Mouse (Mus musculus): Measurements from ENCODE around the gene Rtkn. TPM values are rescaled to one million over a fixed set of nuclear protein-coding genes. Genes with fewer than 3 reads are reported as not detected.

Rtkn gene
- polyA plus RNA-seq, 1 experiment from 2014 or later: 8.8 TPM

DNA sequence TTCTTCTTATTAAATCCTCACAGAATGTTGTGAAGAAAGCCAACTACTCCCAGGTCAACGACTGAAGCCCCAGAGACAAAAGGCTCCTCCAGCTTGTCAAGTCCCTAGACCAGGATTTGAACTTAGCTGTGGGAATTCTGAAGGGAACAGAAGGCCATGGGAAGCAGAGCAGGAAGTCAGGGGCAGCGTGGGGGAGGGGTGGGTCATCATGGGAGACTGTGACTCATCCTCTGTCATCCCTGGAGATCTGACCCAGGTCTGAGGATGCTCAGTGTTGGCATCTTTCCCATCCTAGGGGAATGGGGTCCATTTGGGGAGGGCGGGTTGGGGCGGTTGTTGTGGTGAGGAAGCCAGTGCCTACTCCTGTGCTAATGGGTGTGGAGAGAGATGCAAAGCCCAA is 6.4 kb downstream of the Rtkn start:
- no peak overlapping the region for H3K27ac ChIP-seq (replicated peaks; ENCODE audit: low read depth, low read length)
- H3K4me1 ChIP-seq (ENCODE audit: control insufficient read depth, insufficient read depth, low read length): peaks cover 26% of the 10 kb centered on the region
- WGBS: 32% methylated on average over 4 of the region's 4 CpGs
- DNase-seq (peak; percentile 19), ATAC-seq (ENCODE audit: low FRiP score, low TSS enrichment) (no peak)
- H3K4me3 ChIP-seq (replicated peaks; ENCODE audit: low read depth, low read length): no peak overlapping the region
- no peaks in the 10 kb centered on the region for H3K36me3 ChIP-seq (ENCODE audit: control insufficient read depth, insufficient read depth, low read length)
- H3K27me3 ChIP-seq (ENCODE audit: control insufficient read depth, insufficient read depth, low read length): peaks cover 5% of the 10 kb centered on the region; the same call in 1 of the 2 replicates
- no peaks in the 10 kb centered on the region for H3K9me3 ChIP-seq (ENCODE audit: control insufficient read depth, low read length)
- H3K4me2 ChIP-seq (ENCODE audit: low read length): peak overlapping the region; percentile 60
- H3K9ac ChIP-seq (replicated peaks; ENCODE audit: low read length): no peak overlapping the region

DNA sequence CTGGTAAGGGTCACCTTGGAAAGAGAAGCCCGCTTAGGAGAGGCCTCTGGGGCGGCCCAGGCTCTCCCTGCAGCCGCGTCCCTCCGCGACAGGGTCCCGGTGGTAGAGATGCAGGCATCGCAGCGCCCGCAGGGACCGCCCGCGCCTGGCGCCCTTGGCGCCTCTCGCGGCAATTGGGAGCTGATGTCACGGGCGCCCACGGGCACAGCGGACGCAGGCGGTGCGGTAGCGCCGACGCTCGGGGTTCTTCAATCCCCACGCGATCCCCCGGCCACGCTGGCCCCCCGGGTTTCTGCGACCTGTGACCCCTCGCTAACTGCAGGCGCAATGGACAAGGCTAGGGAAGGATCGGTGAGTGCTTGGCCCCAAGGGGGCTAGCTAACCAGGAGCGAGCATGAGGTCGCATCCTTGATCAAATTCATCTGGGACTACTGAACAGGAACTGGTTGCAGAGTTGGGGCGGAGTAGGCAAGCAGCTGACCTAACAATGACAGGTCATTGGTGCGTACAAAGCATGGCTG is 7.0 kb downstream of the Rtkn start:
- Histone ChIP-seq H3K27ac (replicated peaks; ENCODE audit: low read depth, low read length) (no peak overlapping the region), H3K4me3 (replicated peaks; ENCODE audit: low read depth, low read length) (peak overlapping the region; percentile 31), H3K4me2 (ENCODE audit: low read length) (peak overlapping the region; percentile 60), H3K27me3 (ENCODE audit: control insufficient read depth, insufficient read depth, low read length) (peaks cover 5% of the 10 kb centered on the region; the same call in 1 of the 2 replicates), H3K9ac (replicated peaks; ENCODE audit: low read length) (peak overlapping the region; percentile 55), H3K4me1 (ENCODE audit: control insufficient read depth, insufficient read depth, low read length) (peaks cover 20% of the 10 kb centered on the region), H3K9me3 (ENCODE audit: control insufficient read depth, low read length) (no peaks in the 10 kb centered on the region), H3K36me3 (ENCODE audit: control insufficient read depth, insufficient read depth, low read length) (no peaks in the 10 kb centered on the region)
- DNase-seq: peak; percentile 64
- no peak for ATAC-seq (ENCODE audit: low FRiP score, low TSS enrichment)
- 2% methylated on average over 41 of the region's 41 CpGs for WGBS

DNA sequence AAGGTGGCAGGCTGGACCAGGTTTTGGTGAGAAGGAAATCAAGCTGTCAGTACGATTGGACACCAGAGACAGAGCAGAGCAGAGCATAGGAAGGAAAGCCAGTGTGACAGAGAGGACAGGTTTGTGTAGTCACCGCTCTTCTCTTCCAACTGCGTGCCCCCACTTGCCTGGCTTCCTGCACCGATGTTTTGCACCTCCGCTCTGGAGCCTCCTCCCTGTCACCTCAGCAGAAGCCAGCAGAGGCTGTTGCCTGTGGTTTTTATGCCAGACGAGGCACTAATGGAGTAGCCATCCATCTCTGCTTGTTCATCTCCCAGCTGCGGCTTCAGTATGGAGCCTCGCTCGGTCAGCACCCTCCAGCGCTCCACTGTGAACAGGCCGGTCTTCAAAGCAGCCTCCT is 7.6 kb downstream of the Rtkn start:
- Histone ChIP-seq H3K36me3 (ENCODE audit: control insufficient read depth, insufficient read depth, low read length) (no peaks in the 10 kb centered on the region), H3K9me3 (ENCODE audit: control insufficient read depth, low read length) (no peaks in the 10 kb centered on the region), H3K4me3 (replicated peaks; ENCODE audit: low read depth, low read length) (no peak overlapping the region), H3K4me1 (ENCODE audit: control insufficient read depth, insufficient read depth, low read length) (peaks cover 14% of the 10 kb centered on the region), H3K4me2 (ENCODE audit: low read length) (peak overlapping the region; percentile 60), H3K27ac (replicated peaks; ENCODE audit: low read depth, low read length) (no peak overlapping the region), H3K27me3 (ENCODE audit: control insufficient read depth, insufficient read depth, low read length) (peaks cover 5% of the 10 kb centered on the region; the same call in 1 of the 2 replicates), H3K9ac (replicated peaks; ENCODE audit: low read length) (no peak overlapping the region)
- 55% methylated on average over 11 of the region's 11 CpGs for WGBS
- ATAC-seq (ENCODE audit: low FRiP score, low TSS enrichment) (no peak), DNase-seq (no peak)

DNA sequence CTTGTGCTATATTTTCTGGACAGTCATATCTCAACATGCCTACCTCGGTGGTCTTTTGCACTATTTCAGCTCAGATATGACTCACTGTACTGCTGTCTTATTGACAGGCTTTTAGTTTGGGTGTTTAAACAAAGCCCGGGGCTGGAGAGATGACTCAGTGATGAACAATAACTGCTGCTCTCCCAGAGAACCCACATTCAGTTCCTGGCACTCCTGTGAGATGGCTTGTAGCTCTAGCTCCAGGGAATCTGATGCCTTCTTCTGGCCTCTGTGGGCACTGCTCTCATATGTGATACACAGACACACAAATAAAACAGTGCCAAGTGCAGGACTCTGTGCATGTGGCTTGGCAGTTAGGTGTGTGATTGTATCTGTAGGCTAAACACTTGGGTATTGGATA is 9.9 kb downstream of the Rtkn start:
- H3K9ac ChIP-seq (replicated peaks; ENCODE audit: low read length): no peak overlapping the region
- no peak overlapping the region for H3K4me3 ChIP-seq (replicated peaks; ENCODE audit: low read depth, low read length)
- H3K4me2 ChIP-seq (ENCODE audit: low read length): no peak overlapping the region
- H3K9me3 ChIP-seq (ENCODE audit: control insufficient read depth, low read length): no peaks in the 10 kb centered on the region
- no peak overlapping the region for H3K27ac ChIP-seq (replicated peaks; ENCODE audit: low read depth, low read length)
- H3K27me3 ChIP-seq (ENCODE audit: control insufficient read depth, insufficient read depth, low read length): peaks cover 5% of the 10 kb centered on the region; the same call in 1 of the 2 replicates
- peaks cover 3% of the 10 kb centered on the region; the same call in 1 of the 2 replicates for H3K36me3 ChIP-seq (ENCODE audit: control insufficient read depth, insufficient read depth, low read length)
- DNase-seq: no peak
- WGBS: 85% methylated on average over 2 of the region's 2 CpGs
- H3K4me1 ChIP-seq (ENCODE audit: control insufficient read depth, insufficient read depth, low read length): peaks cover 5% of the 10 kb centered on the region; the same call in 1 of the 2 replicates
- ATAC-seq (ENCODE audit: low FRiP score, low TSS enrichment): no peak

DNA sequence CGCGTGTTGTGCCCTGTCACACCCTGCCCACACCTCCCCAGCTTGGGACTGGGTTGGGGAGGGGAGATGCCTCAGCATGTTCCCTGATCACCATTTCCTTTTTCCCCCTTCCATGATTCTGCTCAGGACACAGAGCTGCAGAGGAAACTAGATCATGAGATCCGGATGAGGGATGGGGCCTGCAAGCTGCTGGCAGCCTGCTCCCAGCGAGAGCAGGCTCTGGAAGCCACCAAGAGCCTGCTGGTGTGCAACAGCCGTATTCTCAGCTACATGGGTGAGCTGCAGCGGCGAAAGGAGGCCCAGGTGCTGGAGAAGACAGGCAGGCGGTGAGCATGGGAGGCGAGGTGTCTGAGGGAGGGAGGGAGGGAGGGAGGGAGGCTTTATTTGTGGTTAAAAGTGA is 10.5 kb downstream of the Rtkn start:
- Histone ChIP-seq H3K4me2 (ENCODE audit: low read length) (no peak overlapping the region), H3K9ac (replicated peaks; ENCODE audit: low read length) (no peak overlapping the region), H3K4me3 (replicated peaks; ENCODE audit: low read depth, low read length) (no peak overlapping the region), H3K27me3 (ENCODE audit: control insufficient read depth, insufficient read depth, low read length) (peaks cover 5% of the 10 kb centered on the region; the same call in 1 of the 2 replicates), H3K27ac (replicated peaks; ENCODE audit: low read depth, low read length) (no peak overlapping the region), H3K9me3 (ENCODE audit: control insufficient read depth, low read length) (no peaks in the 10 kb centered on the region), H3K4me1 (ENCODE audit: control insufficient read depth, insufficient read depth, low read length) (peaks cover 5% of the 10 kb centered on the region; the same call in 1 of the 2 replicates), H3K36me3 (ENCODE audit: control insufficient read depth, insufficient read depth, low read length) (peaks cover 3% of the 10 kb centered on the region; the same call in 1 of the 2 replicates)
- ATAC-seq (ENCODE audit: low FRiP score, low TSS enrichment): no peak
- no peak for DNase-seq
- 81% methylated on average over 9 of the region's 9 CpGs for WGBS

DNA sequence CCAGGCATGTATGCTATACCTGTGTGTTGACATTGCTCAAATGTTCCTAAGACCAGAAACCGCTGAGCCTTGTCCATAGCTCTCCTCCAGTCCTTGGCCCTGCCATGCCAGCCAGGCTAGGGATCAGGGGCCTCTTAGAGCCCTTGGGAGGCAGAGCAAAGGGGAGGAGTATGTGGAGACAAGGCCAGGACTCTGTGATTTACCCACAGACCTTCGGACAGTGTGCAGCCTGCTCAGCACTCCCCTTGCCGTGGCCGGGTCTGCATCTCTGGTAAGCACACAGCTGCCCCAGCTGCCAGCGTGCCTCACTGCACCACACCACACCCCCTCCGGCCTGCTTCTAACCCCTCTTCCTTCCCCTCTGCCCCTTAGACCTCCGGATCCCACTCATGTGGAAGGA is 12.0 kb downstream of the Rtkn start:
- 54% methylated on average over 7 of the region's 7 CpGs for WGBS
- ATAC-seq (ENCODE audit: low FRiP score, low TSS enrichment) (no peak), DNase-seq (no peak)
- Histone ChIP-seq H3K36me3 (ENCODE audit: control insufficient read depth, insufficient read depth, low read length) (peaks cover 7% of the 10 kb centered on the region), H3K9me3 (ENCODE audit: control insufficient read depth, low read length) (no peaks in the 10 kb centered on the region), H3K9ac (replicated peaks; ENCODE audit: low read length) (no peak overlapping the region), H3K4me2 (ENCODE audit: low read length) (no peak overlapping the region), H3K27ac (replicated peaks; ENCODE audit: low read depth, low read length) (no peak overlapping the region), H3K27me3 (ENCODE audit: control insufficient read depth, insufficient read depth, low read length) (no peaks in the 10 kb centered on the region), H3K4me1 (ENCODE audit: control insufficient read depth, insufficient read depth, low read length) (peaks cover under 1% of the 10 kb centered on the region; the same call in 1 of the 2 replicates), H3K4me3 (replicated peaks; ENCODE audit: low read depth, low read length) (no peak overlapping the region)

DNA sequence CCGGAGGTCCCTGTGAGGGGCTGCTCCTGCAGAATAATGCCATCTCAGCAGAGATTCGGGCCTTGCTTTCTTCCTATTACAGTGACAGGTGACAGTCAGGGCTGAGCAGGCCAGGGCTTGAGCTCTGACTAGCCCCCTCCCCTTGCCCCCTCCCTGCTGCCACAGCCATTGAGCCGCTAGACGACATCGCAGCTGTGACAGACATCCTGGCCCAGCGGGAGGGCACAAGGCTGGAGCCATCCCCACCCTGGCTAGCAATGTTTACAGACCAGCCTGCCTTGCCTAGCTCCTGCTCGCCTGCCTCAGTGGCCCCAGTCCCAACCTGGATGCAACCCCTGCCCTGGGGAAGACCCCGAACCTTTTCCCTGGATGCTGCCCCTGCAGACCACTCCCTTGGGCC is 16.5 kb downstream of the Rtkn start:
- no peak overlapping the region for H3K27ac ChIP-seq (replicated peaks; ENCODE audit: low read depth, low read length)
- no peak for ATAC-seq (ENCODE audit: low FRiP score, low TSS enrichment)
- DNase-seq: no peak
- peak overlapping the region; percentile 6; the same call in 1 of the 2 replicates for H3K4me2 ChIP-seq (ENCODE audit: low read length)
- peaks cover 14% of the 10 kb centered on the region for H3K4me1 ChIP-seq (ENCODE audit: control insufficient read depth, insufficient read depth, low read length)
- H3K9me3 ChIP-seq (ENCODE audit: control insufficient read depth, low read length): no peaks in the 10 kb centered on the region
- no peaks in the 10 kb centered on the region for H3K27me3 ChIP-seq (ENCODE audit: control insufficient read depth, insufficient read depth, low read length)
- 20% methylated on average over 8 of the region's 8 CpGs for WGBS
- peaks cover 18% of the 10 kb centered on the region for H3K36me3 ChIP-seq (ENCODE audit: control insufficient read depth, insufficient read depth, low read length)
- H3K9ac ChIP-seq (replicated peaks; ENCODE audit: low read length): no peak overlapping the region
- H3K4me3 ChIP-seq (replicated peaks; ENCODE audit: low read depth, low read length): no peak overlapping the region

DNA sequence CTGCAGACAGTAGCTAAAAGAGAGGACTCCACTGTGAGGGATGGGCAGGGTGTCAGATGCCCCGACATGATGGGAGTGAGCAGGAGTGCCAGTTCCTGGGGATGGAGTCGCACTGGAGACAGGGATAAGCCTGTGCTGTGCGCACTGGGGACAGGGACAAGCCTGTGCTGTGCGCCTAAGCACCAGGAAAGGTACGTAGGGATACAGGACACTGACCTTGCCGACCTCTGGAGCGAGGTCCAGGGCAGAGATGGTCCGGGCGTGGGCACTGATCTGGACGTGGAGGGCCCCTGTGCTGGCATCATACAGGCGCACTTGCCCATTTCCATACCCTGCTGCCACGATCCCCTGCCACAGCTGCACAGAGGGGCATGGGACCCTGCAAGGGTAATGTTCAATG is 17.8 kb downstream of the Rtkn start:
- H3K27ac ChIP-seq (replicated peaks; ENCODE audit: low read depth, low read length): no peak overlapping the region
- H3K9ac ChIP-seq (replicated peaks; ENCODE audit: low read length): 0 out of 2 replicates have a peak overlapping the region, but pooled peaks have one; percentile 9
- H3K27me3 ChIP-seq (ENCODE audit: control insufficient read depth, insufficient read depth, low read length): no peaks in the 10 kb centered on the region
- no peak overlapping the region for H3K4me2 ChIP-seq (ENCODE audit: low read length)
- WGBS: 88% methylated on average over 12 of the region's 12 CpGs
- H3K9me3 ChIP-seq (ENCODE audit: control insufficient read depth, low read length): no peaks in the 10 kb centered on the region
- H3K4me1 ChIP-seq (ENCODE audit: control insufficient read depth, insufficient read depth, low read length): peaks cover 15% of the 10 kb centered on the region
- H3K36me3 ChIP-seq (ENCODE audit: control insufficient read depth, insufficient read depth, low read length): peaks cover 17% of the 10 kb centered on the region
- DNase-seq (no peak), ATAC-seq (ENCODE audit: low FRiP score, low TSS enrichment) (no peak)
- H3K4me3 ChIP-seq (replicated peaks; ENCODE audit: low read depth, low read length): no peak overlapping the region

DNA sequence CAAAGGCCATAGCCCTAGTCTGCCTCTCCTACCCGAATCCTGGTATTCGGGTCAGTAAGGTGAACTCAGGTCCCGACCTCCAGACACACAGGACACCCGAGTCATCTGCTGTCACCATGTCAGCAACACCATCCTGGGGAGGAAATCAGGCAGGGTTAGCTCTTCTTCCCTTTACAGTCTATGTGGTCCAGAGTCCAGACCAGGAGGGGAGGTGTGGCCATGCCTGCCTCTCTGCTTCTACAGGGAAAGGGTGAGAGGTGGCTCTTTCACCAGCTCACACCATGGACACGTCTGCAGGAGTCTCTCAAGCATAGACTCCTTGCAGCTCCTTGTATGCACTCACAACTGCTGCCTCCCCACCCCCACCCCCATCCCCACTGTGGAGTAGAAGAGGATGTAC is 18.2 kb downstream of the Rtkn start:
- Histone ChIP-seq H3K27me3 (ENCODE audit: control insufficient read depth, insufficient read depth, low read length) (no peaks in the 10 kb centered on the region), H3K4me3 (replicated peaks; ENCODE audit: low read depth, low read length) (no peak overlapping the region), H3K27ac (replicated peaks; ENCODE audit: low read depth, low read length) (no peak overlapping the region), H3K9me3 (ENCODE audit: control insufficient read depth, low read length) (no peaks in the 10 kb centered on the region), H3K4me2 (ENCODE audit: low read length) (no peak overlapping the region), H3K4me1 (ENCODE audit: control insufficient read depth, insufficient read depth, low read length) (peaks cover 15% of the 10 kb centered on the region), H3K9ac (replicated peaks; ENCODE audit: low read length) (0 out of 2 replicates have a peak overlapping the region, but pooled peaks have one; percentile 9), H3K36me3 (ENCODE audit: control insufficient read depth, insufficient read depth, low read length) (peaks cover 14% of the 10 kb centered on the region)
- DNase-seq (no peak), ATAC-seq (ENCODE audit: low FRiP score, low TSS enrichment) (no peak)
- WGBS: 79% methylated on average over 5 of the region's 5 CpGs
